Mouse (Mus musculus): ENCODE data around the gene Mia.
A peak's percentile ranks its signal among the peaks of the same experiment; 100 is the strongest.

The Mia gene

GRCm38 (mm10) chr7:27184964-27185363 is 4.0 kb upstream of the Mia start:
- DNase-seq (ENCODE audit: low spot score): peak; percentile 22

- no peak for DNase-seq (ENCODE audit: low spot score)
Observed at GRCm38 (mm10) chr7:27182498-27182897, 1.5 kb upstream of the Mia start.

GRCm38 (mm10) chr7:27180036-27180435 is 921 bp downstream of the Mia start:
- peak; percentile 78 for DNase-seq (ENCODE audit: low spot score)

GRCm38 (mm10) chr7:27179217-27179918 is 1.6 kb downstream of the Mia start:
- peak; percentile 35 for DNase-seq (ENCODE audit: low spot score)

- DNase-seq (ENCODE audit: low spot score): peak; percentile 98
Observed at GRCm38 (mm10) chr7:27178324-27179216, 2.4 kb downstream of the Mia start, which contains the start of gene Rab4b. Gene Rab4b, minus strand, starts transcription at chr7:27178896.

- no peak for DNase-seq (ENCODE audit: low spot score)
Observed at GRCm38 (mm10) chr7:27177942-27178323, 3.0 kb downstream of the Mia start.

GRCm38 (mm10) chr7:27174896-27175295 is 6.1 kb downstream of the Mia start:
- no peak for DNase-seq (ENCODE audit: low spot score)

- DNase-seq (ENCODE audit: low spot score): no peak
Observed at GRCm38 (mm10) chr7:27174496-27174895, 6.5 kb downstream of the Mia start.

- no peak for DNase-seq (ENCODE audit: low spot score)
Observed at GRCm38 (mm10) chr7:27170981-27171380, 10.0 kb downstream of the Mia start.

- DNase-seq (ENCODE audit: low spot score): no peak
Observed at GRCm38 (mm10) chr7:27168371-27168770, 12.6 kb downstream of the Mia start.

- DNase-seq (ENCODE audit: low spot score): no peak
Observed at GRCm38 (mm10) chr7:27167475-27168094, 13.4 kb downstream of the Mia start.

GRCm38 (mm10) chr7:27166614-27167474 is 14.1 kb downstream of the Mia start, which contains the start of gene Egln2:
Gene Egln2, minus strand, starts transcription at chr7:27166802.
- peak; percentile 94 for DNase-seq (ENCODE audit: low spot score)

GRCm38 (mm10) chr7:27166229-27166613 is 14.7 kb downstream of the Mia start:
- peak; percentile 76 for DNase-seq (ENCODE audit: low spot score)

- DNase-seq (ENCODE audit: low spot score): no peak
Observed at GRCm38 (mm10) chr7:27165696-27166095, 15.3 kb downstream of the Mia start.

- DNase-seq (ENCODE audit: low spot score): no peak
Observed at GRCm38 (mm10) chr7:27165007-27165655, 15.8 kb downstream of the Mia start.

- DNase-seq (ENCODE audit: low spot score): no peak
Observed at GRCm38 (mm10) chr7:27164112-27164947, 16.6 kb downstream of the Mia start.

- no peak for DNase-seq (ENCODE audit: low spot score)
Observed at GRCm38 (mm10) chr7:27163450-27163805, 17.5 kb downstream of the Mia start.

GRCm38 (mm10) chr7:27162780-27163449 is 18.0 kb downstream of the Mia start:
- no peak for DNase-seq (ENCODE audit: low spot score)

- peak; percentile 71 for DNase-seq (ENCODE audit: low spot score)
Observed at GRCm38 (mm10) chr7:27161744-27162143, 19.2 kb downstream of the Mia start.

GRCm38 (mm10) chr7:27160921-27161320 is 20.0 kb downstream of the Mia start:
- DNase-seq (ENCODE audit: low spot score): no peak
